Mouse (Mus musculus) kidney, postnatal 4 days (tissue): ENCODE measurements around the gene Kcnk5.

Experiments used
- DNase-seq, 2 experiments: peaks; one replicate each; pipeline ENCODE4 v3.0.0; 2021; ENCODE audit warnings: mixed read lengths in 2 of 2

Kcnk5 gene

DNA sequence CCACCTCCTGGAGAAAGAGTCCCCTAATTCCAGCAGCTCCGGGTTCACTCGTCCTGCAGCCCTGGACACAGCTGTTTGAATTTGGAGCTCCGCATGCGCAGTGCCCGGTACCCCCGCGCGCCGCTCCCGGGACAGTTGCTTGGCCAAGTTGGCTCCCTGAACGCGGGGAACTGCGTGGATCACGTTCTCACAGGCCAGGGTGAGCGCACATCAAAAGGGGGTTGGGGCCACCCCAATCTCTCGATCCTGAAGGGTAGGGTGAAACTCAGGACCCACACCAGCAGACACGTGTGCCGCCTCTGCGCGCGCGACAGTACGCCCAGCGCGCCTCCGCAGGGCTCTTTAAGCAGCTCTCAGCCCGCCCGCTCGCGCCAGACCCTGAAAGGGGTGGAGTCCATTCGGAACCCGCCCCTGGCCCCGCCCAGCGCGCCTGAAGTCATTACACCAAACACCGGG, at the start of gene Kcnk5:
Gene Kcnk5, minus strand, starts transcription at position 344 of the 456 bp plus-strand sequence.
- DNase-seq = peak; percentile 96

- DNase-seq = peak; percentile 51 to 65
These were observed 48.5 kb upstream of the Kcnk5 start for GRCm38 (mm10) chr14:20230063-20230491.

DNA sequence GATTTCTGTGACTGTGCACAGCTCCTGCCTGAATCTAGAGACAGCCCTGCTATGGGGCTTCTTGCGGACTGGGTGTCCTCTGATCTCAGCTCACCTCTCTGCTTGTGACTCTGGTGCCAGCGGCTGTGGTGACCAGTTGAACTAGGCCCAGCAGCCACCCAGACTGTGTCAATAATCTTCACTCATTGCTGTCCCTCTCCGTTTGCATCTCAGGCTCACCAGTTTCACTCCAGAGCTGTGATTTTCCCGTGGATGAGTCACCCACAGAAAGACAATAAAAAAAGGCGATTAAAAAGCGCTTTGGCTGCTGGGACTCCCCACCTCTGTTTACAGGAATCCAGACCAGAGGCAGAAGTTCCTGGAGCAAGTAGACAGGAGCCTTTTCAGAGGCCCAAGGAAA, 47.8 kb upstream of the Kcnk5 start:
- DNase-seq = peak in 1 of 2 experiments; percentile 25

DNA sequence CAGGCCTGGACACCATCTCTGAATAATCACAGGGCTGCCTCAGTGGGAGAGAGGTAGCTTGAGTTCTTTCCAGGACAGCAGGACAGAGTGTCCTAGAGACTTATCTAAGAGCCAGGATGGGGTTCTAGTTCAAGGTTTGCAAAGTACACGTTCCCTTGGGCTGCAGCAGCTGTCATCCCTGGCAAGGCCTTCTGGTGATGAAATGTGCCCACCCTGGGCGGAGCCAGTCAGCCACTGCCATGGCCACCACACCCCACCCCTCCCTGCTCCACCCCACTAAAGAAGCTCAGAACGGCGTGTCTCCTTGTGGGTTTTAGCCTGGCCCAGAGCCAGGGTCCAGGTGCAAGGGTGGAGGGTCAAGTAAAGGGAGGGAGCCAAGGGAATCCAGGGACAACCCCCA, 46.7 kb upstream of the Kcnk5 start:
- peak in 1 of 2 experiments; percentile 59 for DNase-seq

DNA sequence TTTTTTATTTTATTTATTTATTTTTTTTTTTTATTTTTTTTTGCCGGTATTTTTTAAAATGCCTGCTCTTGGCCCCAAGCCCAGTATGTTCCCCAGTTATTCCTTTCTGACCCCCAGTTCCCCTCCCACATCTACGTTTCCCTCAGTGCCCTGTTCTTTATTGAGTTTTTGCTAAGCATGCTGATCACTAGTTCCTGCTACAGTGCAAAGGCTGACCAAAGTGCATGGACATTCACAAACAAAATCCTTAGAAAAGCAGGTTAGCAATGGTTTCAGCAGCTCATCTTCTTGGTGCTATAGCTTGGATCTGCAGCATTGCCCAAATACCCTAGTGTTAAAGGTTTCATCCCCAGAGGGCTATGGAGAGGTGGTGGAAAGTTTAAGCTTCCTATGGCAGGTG, 45.4 kb upstream of the Kcnk5 start:
- no peak for DNase-seq

GRCm38 (mm10) chr14:20226488-20226887, 44.9 kb upstream of the Kcnk5 start:
- DNase-seq = no peak

- no peak for DNase-seq
These were observed 43.9 kb upstream of the Kcnk5 start for GRCm38 (mm10) chr14:20225525-20225924.

GRCm38 (mm10) chr14:20224576-20225218, 43.1 kb upstream of the Kcnk5 start:
- DNase-seq = peak in 1 of 2 experiments; percentile 28

DNA sequence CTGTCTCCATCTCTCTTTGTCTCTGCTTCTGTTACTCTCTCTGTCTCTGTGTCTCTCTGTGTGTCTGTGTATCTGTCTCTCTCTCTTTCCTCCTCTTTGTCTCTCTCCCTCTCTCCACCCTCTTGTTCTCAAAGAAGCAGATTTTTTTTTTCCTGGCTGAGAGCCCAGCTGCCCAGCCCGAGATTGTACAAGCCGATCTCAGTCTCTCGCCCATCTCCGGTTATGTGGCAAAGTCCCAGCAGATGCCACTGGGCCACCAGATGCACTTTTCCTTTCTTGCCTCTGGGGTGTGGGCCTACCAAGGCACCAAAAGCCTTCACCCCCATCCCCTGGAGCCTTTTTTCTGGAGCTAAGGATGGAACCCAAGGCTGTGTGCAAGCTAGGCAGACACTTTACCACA, 42.6 kb upstream of the Kcnk5 start:
- peak in 1 of 2 experiments; percentile 52 for DNase-seq

DNA sequence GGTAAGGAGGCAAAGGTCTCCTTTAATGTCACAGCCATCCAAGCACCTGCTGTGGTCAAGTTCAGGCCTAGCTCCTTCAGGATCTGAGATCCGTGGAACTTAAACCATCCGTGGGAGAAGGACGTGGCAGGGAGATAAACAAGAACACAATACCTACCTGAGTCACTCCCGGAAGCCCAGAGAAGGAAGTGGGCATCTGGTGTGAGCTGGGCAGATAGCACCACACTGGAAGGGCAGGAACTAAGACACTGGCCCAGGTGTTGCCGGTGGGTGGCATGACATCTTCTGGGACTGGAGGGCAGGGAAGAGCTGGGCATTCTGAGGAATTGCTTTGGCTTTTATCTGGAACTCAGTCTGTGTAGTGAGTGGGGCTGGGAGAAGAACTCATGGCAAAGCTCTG, 41.6 kb upstream of the Kcnk5 start:
- no peak for DNase-seq

GRCm38 (mm10) chr14:20221083-20221482, 39.5 kb upstream of the Kcnk5 start:
- no peak for DNase-seq

DNA sequence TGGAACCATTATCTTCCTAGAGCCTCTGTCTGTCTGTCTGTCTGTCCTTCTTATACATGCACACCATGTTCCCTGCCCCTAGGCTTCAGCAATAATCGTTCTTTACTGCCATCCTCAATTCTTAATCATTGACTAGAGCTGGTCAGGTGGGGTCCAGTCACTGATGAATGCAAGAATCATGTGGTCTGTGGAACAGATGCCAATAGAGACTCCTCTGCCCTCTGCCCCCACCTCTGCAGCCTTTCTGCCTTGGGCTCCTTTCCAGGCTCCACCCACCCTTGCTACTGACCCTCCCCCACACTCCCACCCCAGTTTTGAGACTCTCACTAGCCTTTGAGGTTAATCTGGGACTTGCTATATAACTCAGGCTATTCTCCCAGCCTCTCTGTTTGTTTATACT, 38.2 kb upstream of the Kcnk5 start:
- DNase-seq = peak; percentile 59 to 74

DNA sequence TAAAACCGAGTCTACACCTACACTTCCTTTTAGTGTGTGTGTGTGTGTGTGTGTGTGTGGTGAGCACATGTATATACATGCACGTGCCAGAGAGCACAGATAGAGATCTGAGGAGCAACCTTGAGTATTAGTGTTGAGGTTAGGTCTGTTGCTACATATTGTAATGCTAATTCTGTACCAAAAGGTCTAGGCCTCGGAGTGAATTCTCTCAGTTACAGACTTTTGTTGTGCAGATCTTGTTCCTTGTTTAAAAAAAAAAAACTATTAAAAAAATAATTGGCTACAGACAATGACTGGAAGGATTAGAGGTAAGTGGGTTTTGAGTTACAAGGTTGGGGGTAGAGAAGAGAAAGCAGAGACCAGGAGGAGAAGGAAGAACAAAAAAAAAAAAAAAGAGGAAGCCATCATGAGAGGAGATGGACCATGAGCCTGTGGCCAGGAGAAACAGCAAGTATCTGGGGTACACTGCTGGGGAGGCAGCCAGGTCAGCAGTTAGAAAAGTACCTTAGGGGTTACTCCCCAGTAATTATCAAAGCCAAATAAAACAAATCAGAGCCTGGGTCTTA, 35.8 kb upstream of the Kcnk5 start:
- DNase-seq = no peak

GRCm38 (mm10) chr14:20216561-20217298, 35.1 kb upstream of the Kcnk5 start:
- DNase-seq = no peak

GRCm38 (mm10) chr14:20215826-20216225, 34.2 kb upstream of the Kcnk5 start:
- no peak for DNase-seq

DNA sequence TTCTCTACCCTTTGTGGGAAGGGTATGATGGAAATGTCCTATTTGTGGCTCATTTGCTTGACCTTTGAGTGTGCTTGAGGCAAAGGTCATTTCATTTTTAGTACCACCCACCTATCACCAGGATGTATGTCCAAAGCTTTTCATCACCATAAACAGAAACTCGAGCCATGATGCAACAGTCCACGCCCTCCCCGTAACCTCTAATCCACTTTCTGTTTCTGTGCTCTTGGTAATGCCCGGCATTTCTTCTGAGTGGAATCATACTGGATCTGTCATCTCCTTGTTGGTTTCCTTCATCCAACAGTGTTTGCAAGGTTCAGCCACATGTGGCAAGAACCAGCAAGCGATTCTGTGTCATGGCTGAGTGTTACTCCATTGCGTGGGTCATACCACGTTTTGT, 32.5 kb upstream of the Kcnk5 start:
- DNase-seq = no peak

- no peak for DNase-seq
These were observed 30.4 kb upstream of the Kcnk5 start for GRCm38 (mm10) chr14:20211754-20212601.

DNA sequence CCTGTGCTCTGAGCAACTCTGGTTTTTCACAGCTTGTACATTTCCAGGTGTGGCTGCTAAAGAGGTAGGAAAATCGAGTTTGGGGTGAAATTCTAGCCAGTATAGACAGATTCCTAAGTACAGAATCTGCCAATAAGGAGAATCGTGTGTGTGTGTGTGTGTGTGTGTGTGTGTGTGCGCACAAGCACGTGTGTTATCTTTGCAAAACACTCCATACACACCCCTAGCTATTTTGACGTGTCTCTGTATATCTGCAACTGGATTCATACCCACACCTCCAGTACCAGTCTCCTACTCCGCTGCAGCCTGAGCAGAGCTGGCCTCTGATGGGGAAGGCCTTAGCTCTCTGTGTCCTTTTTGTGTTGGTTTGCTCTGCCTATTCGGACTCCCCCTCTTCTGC, 28.3 kb upstream of the Kcnk5 start:
- no peak for DNase-seq

DNA sequence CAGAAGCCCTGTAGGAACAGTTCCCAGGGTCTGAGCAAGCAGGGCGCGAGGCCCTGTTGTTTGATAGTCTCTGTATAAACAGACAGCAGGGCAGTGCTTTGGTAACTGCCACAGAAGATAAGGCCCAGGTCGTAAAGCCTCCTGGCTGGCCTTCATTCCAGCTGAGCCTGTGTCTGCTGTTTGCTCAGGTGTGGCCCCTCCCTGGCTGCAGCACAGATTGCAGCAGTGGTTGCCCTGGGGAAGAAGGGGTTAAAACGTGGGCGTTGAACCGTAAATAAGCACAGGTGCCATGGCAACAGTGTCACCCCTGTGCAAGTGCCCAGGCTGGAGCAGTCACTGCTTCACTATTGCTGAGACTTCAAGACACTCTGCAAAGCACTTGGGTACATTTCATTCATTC, 26.8 kb upstream of the Kcnk5 start:
- DNase-seq = peak; percentile 43 to 54

DNA sequence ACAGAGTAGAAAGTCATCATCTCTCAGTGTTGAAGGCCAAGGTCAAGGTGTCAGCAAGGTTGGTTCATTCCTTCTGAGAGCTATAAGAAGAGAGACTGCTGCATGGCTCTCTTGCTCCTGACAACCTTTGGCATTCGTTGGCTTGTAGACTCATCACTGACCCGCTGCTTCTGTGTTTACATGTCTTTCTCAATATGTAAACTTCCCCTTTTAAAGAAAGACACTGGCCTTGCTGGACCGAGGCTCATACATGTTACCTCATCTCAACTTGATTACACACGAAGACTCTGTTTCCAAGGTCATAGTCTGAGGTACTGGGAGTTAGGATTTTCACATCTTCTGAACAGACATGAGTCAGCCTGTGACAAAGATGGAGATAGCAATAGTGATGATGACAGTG, 24.1 kb upstream of the Kcnk5 start:
- DNase-seq = no peak

- peak in 1 of 2 experiments; percentile 16 for DNase-seq
These were observed 21.7 kb upstream of the Kcnk5 start for GRCm38 (mm10) chr14:20203301-20203700.

GRCm38 (mm10) chr14:20202655-20203181, 21.1 kb upstream of the Kcnk5 start:
- no peak for DNase-seq
